Comparison of ENCODE assay signal across 21 mouse cellular contexts in genomic region chr19:55847043-55847442, GRCm38 (mm10).
DNase-seq lines count a peak whose midpoint lies in the region; ATAC-seq and TF ChIP-seq lines count a peak whose summit lies in the region.
"Had no signal": no experiment of that assay in that cellular context is flagged by ENCODE, and none has a peak within 500 bp of the region (broad histone marks: within the 10 kb centered on the region; RNA-seq: fewer than 3 reads in every experiment).

No protein-coding gene starts in this region.

- no peak overlapping the region for H3K4me3 ChIP-seq in gastrocnemius, adult 2 months
- H3K4me3 ChIP-seq in kidney, embryonic 14.5 days (ENCODE audit: low read length), result no peak overlapping the region
- H3K4me3 ChIP-seq: embryonic facial prominence, embryonic 12.5 days; forebrain, embryonic 15.5 days; hindbrain, embryonic 13.5 days had no signal

- H3K9ac ChIP-seq in kidney, embryonic 14.5 days (ENCODE audit: low read depth, low read length), result no peak overlapping the region
- H3K9ac ChIP-seq: embryonic facial prominence, embryonic 12.5 days; forebrain, embryonic 15.5 days; hindbrain, embryonic 13.5 days had no signal

- no peak for TF ChIP-seq CTCF in gastrocnemius, adult 2 months (IDR thresholded peaks at IDR 0.05)

- H3K4me2 ChIP-seq in kidney, embryonic 14.5 days (replicated peaks; ENCODE audit: low read depth, low read length), result no peak overlapping the region
- H3K4me2 ChIP-seq: embryonic facial prominence, embryonic 12.5 days; forebrain, embryonic 15.5 days; hindbrain, embryonic 13.5 days had no signal

- H3K27ac ChIP-seq in gastrocnemius, adult 2 months, result peak overlapping the region; percentile 12; the same call in 1 of the 2 replicates
- no peak overlapping the region for H3K27ac ChIP-seq in kidney, embryonic 14.5 days (ENCODE audit: low read depth, low read length)
- H3K27ac ChIP-seq: embryonic facial prominence, embryonic 12.5 days; forebrain, embryonic 15.5 days; hindbrain, embryonic 13.5 days had no signal

- no peak for DNase-seq in gastrocnemius, adult 2 months
- no peak for DNase-seq in gastrocnemius, adult 8-10 months (ENCODE audit: low spot score in 2 of 2)
- peak; percentile 58 for DNase-seq in kidney, adult 18-20 months
- peak; percentile 73 to 78 for DNase-seq in kidney, adult 8-10 months
- DNase-seq in kidney, postnatal 25 days, result peak; percentile 68 to 83
- no peak for DNase-seq in neural tube, embryonic 10.5 days (ENCODE audit: extremely low spot score, low spot score)
- DNase-seq in adrenal gland, postnatal 25 days, result no peak
- DNase-seq: adrenal gland, adult 8-10 months; B cell, adult 2 months; cerebellum, adult 11-12 months; cerebellum, adult 9-10 months; cerebellum, postnatal 25 days; gastrocnemius, postnatal 25 days; heart, postnatal 10 days; heart, postnatal 4 days had no signal

- intact Hi-C loops in gastrocnemius, adult 2 months (cut with DNase I), result no loop called here

- H3K4me1 ChIP-seq in kidney, embryonic 14.5 days (ENCODE audit: control insufficient read depth, insufficient read depth, low read length), result no peaks in the 10 kb centered on the region

- no peaks in the 10 kb centered on the region; the same call in 1 of the 2 replicates for H3K36me3 ChIP-seq in kidney, embryonic 14.5 days (ENCODE audit: control insufficient read depth, insufficient read depth, low read length)
- H3K36me3 ChIP-seq: embryonic facial prominence, embryonic 12.5 days; forebrain, embryonic 15.5 days; G1E; hindbrain, embryonic 13.5 days had no signal

- ATAC-seq in kidney, embryonic 14.5 days (ENCODE audit: low FRiP score, low TSS enrichment), result no peak
- ATAC-seq: CD4-positive, CD25-positive, alpha-beta regulatory T cell, adult 4 months; forebrain, embryonic 15.5 days had no signal

- no peaks in the 10 kb centered on the region for H3K9me3 ChIP-seq in kidney, embryonic 14.5 days (ENCODE audit: control insufficient read depth, low read length)
- H3K9me3 ChIP-seq: embryonic facial prominence, embryonic 12.5 days; forebrain, embryonic 15.5 days; G1E; hindbrain, embryonic 13.5 days had no signal

- WGBS in kidney, embryonic 14.5 days, result 61% methylated on average over 4 of the region's 4 CpGs

- H3K27me3 ChIP-seq in kidney, embryonic 14.5 days (ENCODE audit: control insufficient read depth, insufficient read depth, low read length), result no peaks in the 10 kb centered on the region
- H3K27me3 ChIP-seq: embryonic facial prominence, embryonic 12.5 days; forebrain, embryonic 15.5 days; hindbrain, embryonic 13.5 days had no signal

Comparison
In these comparisons a context has a peak if more than half of its experiments do, and no peak if none do; other contexts are left out.
1. DNase-seq: peak in kidney, adult 18-20 months (single experiment), kidney, adult 8-10 months (2 of 2) and kidney, postnatal 25 days (2 of 2); none in gastrocnemius, adult 2 months (single experiment), gastrocnemius, adult 8-10 months (0 of 2), neural tube, embryonic 10.5 days (single experiment) and adrenal gland, postnatal 25 days (single experiment).